Mouse (Mus musculus): ENCODE results near the gene Nsun2. TPM values are rescaled to one million over a fixed set of nuclear protein-coding genes. Genes with fewer than 3 reads are reported as not detected.

Nsun2 gene
- polyA plus RNA-seq, 2 experiments from 2014 or later, result 26.3 to 30.7 TPM

- ATAC-seq, result no peak
Measured at GRCm38 (mm10) chr13:69637657-69638056, 104.1 kb downstream of the Nsun2 start.

GRCm38 (mm10) chr13:69638108-69638626 is 104.6 kb downstream of the Nsun2 start:
- no peak for ATAC-seq

DNA sequence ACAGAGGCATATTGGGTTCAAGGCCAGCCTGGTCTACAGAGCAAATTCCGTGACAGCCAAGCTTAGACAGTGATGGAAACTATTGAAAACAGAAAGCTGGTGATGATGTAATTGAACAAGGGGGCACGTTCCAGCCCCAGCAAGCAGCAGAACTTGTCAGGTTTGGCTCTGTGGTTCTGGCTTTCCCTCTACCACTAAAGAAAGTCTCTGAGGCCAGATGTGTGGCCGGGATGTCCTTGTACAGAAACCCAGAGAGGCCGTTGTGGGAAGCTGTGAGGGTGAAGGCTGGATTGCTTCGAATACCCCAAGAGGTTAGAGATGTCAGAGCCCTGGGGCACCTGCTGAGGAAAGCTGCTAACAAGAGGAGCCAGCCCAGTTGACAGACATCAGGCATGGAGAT is 105.7 kb downstream of the Nsun2 start:
- ATAC-seq, result no peak

GRCm38 (mm10) chr13:69640126-69640525 is 106.6 kb downstream of the Nsun2 start:
- no peak for ATAC-seq

DNA sequence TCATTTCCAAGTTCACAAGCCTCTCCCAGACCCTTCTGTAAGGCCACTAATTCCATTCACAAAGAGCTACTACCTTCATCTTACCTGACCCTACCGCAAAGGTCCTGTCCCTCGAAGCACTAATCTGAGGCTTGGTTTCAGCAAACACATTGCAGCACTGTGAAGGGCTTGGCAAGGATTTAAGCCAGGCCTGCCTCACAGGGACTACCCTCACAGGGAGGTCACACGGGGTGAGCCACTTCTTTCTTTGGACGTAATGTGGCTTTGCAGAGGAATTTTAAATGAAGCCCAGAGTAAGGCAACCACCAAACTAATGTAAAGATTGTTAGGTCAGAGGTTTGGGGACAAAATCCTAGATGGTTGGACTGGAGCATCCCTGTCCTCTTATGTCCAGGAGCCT is 107.0 kb downstream of the Nsun2 start:
- no peak for ATAC-seq

DNA sequence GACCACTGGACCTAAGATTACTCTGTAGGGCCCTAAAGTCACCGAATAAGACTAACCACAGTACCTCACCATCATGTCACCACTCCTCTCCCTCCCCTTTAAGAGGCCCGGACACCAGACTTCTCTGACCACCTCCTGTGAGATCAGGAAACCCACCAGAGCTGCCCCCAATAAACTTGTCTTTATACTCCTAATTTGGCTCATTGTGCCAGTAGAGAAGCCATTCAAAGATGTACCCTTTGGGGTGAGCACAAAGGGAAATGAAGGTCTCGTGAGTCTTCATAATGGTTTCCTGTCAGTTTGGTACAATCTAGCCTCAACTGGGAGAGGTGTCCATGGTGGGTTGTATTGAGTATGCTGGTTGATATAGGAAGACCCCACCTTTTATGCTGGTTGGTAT is 107.5 kb downstream of the Nsun2 start:
- ATAC-seq, result no peak

GRCm38 (mm10) chr13:69642656-69643216 is 109.2 kb downstream of the Nsun2 start:
- ATAC-seq, result no peak

- ATAC-seq, result no peak
Measured at GRCm38 (mm10) chr13:69643937-69644336, 110.4 kb downstream of the Nsun2 start.

DNA sequence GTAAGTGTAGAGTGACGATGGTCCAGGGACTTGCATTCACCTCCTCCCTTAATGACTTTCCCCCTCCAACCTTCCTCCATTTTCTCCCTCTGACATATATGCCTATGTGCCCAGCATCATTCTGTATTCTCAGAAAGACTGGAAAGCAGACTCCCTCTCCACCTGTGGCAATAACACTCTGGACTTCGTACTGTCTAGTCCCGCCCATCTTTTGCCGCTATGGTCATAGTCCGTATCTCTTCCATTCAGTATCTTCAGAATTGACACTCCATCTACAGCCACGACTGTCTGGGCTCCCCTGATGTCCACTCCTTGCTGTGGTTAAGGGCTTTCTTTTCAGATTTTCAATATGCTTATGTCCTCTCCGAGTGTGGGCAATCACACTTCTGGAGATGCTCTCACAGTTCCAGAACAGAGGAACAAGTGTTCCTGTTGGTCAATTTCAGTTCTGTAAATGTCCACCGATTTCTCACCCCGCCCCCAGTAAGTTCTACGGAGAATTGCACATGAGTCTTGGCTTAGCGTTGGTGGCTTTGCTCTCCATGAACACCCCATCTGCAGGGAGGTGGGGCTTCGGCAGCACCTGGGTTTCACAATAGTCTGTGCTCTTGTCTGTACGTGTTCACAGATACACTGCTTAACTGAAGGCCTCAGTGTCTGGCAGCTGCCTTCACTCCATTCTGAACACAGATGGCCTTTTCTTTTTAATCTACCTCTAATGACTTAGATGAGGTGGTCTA is 111.1 kb downstream of the Nsun2 start:
- ATAC-seq, result no peak

DNA sequence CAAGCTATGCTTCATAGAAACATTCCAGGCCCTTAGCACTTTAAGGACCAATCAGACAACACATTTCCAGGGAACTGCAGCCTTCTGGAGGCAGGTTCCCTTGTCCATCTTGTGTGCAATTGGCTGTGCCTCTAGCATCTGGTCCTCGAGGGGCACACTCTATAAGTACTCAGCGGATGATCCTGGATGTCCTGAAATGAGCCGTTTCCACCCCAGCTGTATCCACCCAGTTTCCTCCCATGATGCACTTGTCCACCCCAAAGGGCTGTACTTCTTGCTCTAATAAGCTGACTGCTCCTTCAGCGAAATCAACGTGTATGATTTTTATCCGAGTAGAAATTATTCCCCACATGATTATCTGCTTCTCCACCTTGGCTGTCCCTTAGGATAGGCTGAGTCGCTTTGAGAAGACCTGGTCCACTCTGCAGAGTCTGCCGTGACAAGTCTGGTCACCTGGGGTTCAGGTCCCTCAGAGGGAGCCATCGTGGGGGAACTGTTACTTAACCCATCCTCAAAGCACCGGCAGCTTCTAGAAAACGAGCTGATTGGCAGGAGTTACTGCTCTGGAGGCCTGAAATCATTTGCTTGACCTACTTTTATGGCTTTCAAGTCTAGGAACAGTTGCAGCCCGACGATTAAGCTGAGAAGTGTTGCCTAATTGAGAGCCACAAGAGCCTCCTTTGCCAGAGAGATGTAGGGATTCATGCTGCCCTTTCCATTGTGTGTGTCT is 112.3 kb downstream of the Nsun2 start:
- ATAC-seq, result no peak

DNA sequence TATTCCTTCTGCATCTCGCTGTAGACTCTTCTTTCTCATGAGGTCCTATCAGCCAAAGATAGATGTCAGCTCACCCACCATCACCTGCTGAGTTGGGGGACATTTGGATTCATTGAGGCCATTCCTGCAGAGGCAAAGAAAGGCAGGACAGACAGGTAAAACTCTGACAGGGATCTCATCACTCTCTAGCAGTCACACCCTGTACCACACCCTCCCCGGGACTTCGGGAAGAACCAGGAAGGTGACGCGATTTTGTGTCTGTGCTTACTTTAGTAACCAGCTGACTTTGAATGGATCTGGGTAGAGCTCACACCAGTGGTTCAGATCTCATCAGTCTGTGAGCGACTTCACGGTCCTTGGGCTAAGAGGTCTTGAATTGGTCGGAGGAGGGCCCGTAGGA is 112.9 kb downstream of the Nsun2 start:
- ATAC-seq, result no peak

- no peak for ATAC-seq
Measured at GRCm38 (mm10) chr13:69654508-69654907, 121.0 kb downstream of the Nsun2 start.

DNA sequence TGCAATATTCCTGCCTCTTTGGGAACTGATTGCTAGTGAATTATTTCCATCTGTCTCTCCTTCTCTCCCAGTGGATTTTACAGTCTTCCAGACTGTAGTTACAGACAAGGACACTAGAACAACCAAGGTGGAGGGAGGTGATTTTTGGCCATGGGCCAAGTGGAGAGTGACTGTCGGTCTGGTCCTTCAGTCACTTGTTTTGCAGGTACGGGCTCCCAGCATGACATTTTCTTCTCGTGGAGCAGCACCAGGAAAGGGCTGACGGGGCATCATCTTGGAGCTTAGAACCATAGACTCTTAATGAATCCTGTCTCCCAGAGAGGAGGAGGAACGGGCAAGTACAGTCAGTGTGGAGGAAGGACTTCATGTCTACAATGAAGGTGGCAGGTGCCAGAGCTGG is 138.6 kb downstream of the Nsun2 start:
- ATAC-seq, result no peak

DNA sequence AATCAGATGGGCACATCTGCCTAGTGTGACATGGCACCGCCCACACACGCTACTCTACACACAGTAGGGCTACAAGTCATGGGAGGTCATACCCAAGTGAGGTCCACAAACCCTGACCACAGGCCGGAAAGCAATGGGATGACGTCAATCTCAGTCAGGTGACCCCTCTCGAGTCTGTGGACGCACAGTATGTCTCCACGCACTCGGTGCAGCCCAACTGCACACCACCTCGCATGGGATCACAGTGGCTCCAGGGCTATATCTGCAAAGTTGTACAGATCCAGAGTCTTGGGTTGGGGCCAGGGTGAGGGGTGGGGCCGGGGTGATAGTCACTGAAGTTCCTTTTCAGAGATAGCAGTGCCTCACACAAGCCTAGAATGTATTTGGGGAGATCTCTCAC is 139.0 kb downstream of the Nsun2 start:
- no peak for ATAC-seq

GRCm38 (mm10) chr13:69673197-69673920 is 139.8 kb downstream of the Nsun2 start:
- ATAC-seq, result no peak

DNA sequence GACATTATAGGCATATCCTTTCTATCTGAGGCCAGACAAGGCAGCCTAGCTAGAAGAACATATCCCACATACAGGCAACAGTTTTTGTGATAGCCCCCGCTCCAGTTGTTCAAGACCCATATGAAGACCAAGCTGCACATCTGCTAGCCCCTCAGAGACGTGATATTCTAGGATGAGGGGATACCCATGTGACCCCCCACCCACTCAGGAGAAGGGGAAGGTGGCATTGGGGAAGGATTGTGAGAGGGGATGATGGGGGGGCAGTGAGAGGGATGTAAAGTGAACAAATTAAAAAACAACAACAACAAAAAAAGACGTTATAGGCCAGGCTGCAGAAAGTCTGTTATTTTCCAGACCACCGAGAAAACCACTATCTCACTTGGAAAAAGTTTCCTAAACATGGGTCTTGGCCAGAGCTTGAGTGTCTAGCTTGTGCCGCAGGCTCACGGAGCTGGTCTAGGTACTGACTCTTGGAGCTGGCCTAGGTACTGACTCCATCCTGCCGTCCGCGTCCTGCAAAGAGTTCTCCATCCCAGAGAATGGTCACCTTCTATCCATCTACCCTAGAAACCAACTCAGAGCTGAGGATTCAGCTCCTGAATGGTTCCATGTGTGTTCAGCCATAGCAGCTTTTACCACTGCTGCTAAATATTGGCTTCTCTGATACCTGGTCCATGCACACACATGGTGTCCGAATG is 140.5 kb downstream of the Nsun2 start:
- ATAC-seq, result no peak

Other genes starting within 250 kb of the Nsun2 start
- 1 to 10 TPM; 4.4 to 5.6 TPM for gene Tent4a, start 871 bp downstream of the Nsun2 start, polyA plus RNA-seq (2017; shearing (Covaris generic))
- gene Srd5a1, start 77.7 kb downstream of the Nsun2 start, polyA plus RNA-seq (2017; shearing (Covaris generic)), result 1 to 10 TPM in 1 of 2 experiments, under 1 TPM in 1; 0.32 to 1.9 TPM
- gene Ube2ql1, start 206.1 kb downstream of the Nsun2 start, polyA plus RNA-seq (2017; shearing (Covaris generic)), result not detected